Mouse (Mus musculus) retina, adult 2 months (tissue): ENCODE results near the gene Aldh3a2.
"Not testable (repeated sequence)": the region's sequence is repeated elsewhere in the genome, so short reads cannot be mapped to it uniquely, and the experiment has no call there.

Experiments
- DNase-seq: peaks from one replicate; pipeline ENCODE4 v3.0.0-alpha.2; 2012; ENCODE audit warnings: low read depth, low spot score

The Aldh3a2 gene

GRCm38 (mm10) chr11:61174821-61175658, 92.2 kb downstream of the Aldh3a2 start, which contains the start of gene Usp22:
Gene Usp22 (minus strand): TSS chr11:61175055.
- DNase-seq: peak; percentile 96

- DNase-seq: peak; percentile 16
These were observed 92.9 kb downstream of the Aldh3a2 start for GRCm38 (mm10) chr11:61174291-61174820.

- not testable (repeated sequence) for DNase-seq
These were observed 93.8 kb downstream of the Aldh3a2 start for GRCm38 (mm10) chr11:61173477-61173876.
